Mouse (Mus musculus): ENCODE measurements around the gene Gm45618. TPM values are rescaled to one million over a fixed set of nuclear protein-coding genes. Genes with fewer than 3 reads are reported as not detected.

The Gm45618 gene
- total and polyA plus RNA-seq, 3 experiments, result not detected

DNA sequence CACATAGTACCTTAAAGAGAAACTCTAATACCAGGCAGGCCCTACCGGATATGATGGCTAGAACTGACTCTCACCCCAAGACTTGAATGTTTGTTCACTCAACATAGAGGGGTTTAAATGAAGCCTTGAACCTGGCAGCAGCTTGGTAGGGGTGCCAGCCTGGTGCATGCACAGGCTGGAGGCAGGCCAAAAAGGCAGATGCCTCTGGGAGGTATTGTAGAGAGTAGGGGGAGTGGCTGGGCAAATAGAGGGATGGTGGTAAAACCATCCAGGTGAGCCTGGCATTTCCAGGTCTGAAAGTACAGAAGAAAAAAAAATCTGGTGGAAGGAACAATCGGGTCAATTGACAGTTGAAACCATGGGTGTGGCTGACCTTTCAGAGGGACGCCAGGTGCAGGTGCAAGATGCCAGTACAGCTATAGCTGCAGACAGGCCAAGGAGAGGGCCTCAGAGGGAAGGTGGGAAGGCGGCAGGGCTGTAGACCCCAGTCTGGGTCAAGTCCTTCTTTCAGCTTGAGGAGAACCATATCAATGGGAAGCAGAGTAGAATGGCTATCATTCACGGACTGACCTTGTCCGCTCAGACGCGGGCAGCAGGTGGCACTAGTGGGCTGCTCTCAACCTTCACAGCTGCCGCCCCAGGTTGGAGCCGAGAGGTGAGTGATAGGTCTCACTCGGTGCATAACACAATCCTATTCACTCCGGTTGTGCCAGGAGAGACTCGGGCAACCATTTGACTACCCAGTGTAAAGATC lies 49.9 kb downstream of the Gm45618 start:
- Histone ChIP-seq H3K79me2 (ENCODE audit: control insufficient read depth, insufficient read depth, low read length, poor library complexity) (no peaks in the 10 kb centered on the region), H3K27ac (ENCODE audit: control insufficient read depth, low read depth, low read length) (no peak overlapping the region), H3K9ac (ENCODE audit: control insufficient read depth, low read depth, low read length, poor library complexity, severe bottlenecking) (no peak overlapping the region), H3K27me3 (ENCODE audit: control insufficient read depth in 1 of 2, insufficient read depth in 2 of 2, low read length in 2 of 2) (peaks cover 16 to 21% of the 10 kb centered on the region in 2 experiments), H3K4me1 (ENCODE audit: control insufficient read depth in 1 of 2, insufficient read depth in 2 of 2, low read length in 2 of 2) (peaks cover 0 to 4% of the 10 kb centered on the region in 2 experiments; a peak in 1 of 4 replicates), H3K36me3 (ENCODE audit: control insufficient read depth in 1 of 2, insufficient read depth in 2 of 2, low read length in 2 of 2) (no peaks in the 10 kb centered on the region), H3K9me3 (replicated peaks; ENCODE audit: insufficient read depth, low read length) (no peaks in the 10 kb centered on the region), H3K4me3 (ENCODE audit: control insufficient read depth in 1 of 2, insufficient read depth in 1 of 2, low read depth in 2 of 2, low read length in 2 of 2) (no peak overlapping the region)
- no peak for TF ChIP-seq KAT2A (conservative IDR thresholded peaks at IDR 0.05; ENCODE audit: low read depth, low read length)
- peak; percentile 90 for TF ChIP-seq SMC3 (IDR thresholded peaks at IDR 0.05; ENCODE audit: low read depth, low read length)
- TF ChIP-seq MYC (IDR thresholded peaks at IDR 0.05; ENCODE audit: low read depth, low read length), result no peak
- peak; percentile 60 to 85 (median 85) for TF ChIP-seq CTCF (IDR thresholded peaks at IDR 0.05 in 2 of 3, conservative IDR thresholded peaks at IDR 0.05 in 1 of 3; ENCODE audit: control insufficient read depth in 1 of 3, insufficient read depth in 1 of 3, low read depth in 2 of 3, low read length in 3 of 3, poor library complexity in 1 of 3, severe bottlenecking in 1 of 3)
- TF ChIP-seq ZC3H11A (IDR thresholded peaks at IDR 0.05; ENCODE audit: low read depth, low read length), result peak; percentile 65
- peak; percentile 81 for TF ChIP-seq RAD21 (IDR thresholded peaks at IDR 0.05; ENCODE audit: low read depth, low read length)
- DNase-seq (ENCODE audit: low read depth, low spot score), result peak; percentile 51

Other genes with a start within 250 kb of the Gm45618 start
- gene Tollip, start 202.2 kb downstream of the Gm45618 start, total RNA-seq (2012; rRNA removed), result 33.3 and 35.6 TPM in 2 replicates
- gene Tollip, start 202.2 kb downstream of the Gm45618 start, polyA plus RNA-seq (2012; ENCODE audit: insufficient read depth in 1 of 2, insufficient read length in 2 of 2, low read depth in 1 of 2, low replicate concordance in 2 of 2, missing spikeins in 1 of 2), result 10 to 100 TPM; 53.4 to 63.8 TPM
- 0.19 and 0.39 TPM in 2 replicates for gene Brsk2, start 171.0 kb downstream of the Gm45618 start, total RNA-seq (2012; rRNA removed)
- gene Brsk2, start 171.0 kb downstream of the Gm45618 start, polyA plus RNA-seq (2012; ENCODE audit: insufficient read depth in 1 of 2, insufficient read length in 2 of 2, low read depth in 1 of 2, low replicate concordance in 2 of 2, missing spikeins in 1 of 2), result under 1 TPM in 1 of 2 experiments, not detected in 1; 0.13 TPM
- gene Mob2, start 59.7 kb downstream of the Gm45618 start, total RNA-seq (2012; rRNA removed), result 33.6 and 33.9 TPM in 2 replicates
- 10 to 100 TPM in 1 of 2 experiments, not detected in 1; 45.2 TPM for gene Mob2, start 59.7 kb downstream of the Gm45618 start, polyA plus RNA-seq (2012; ENCODE audit: insufficient read depth in 1 of 2, insufficient read length in 2 of 2, low read depth in 1 of 2, low replicate concordance in 2 of 2, missing spikeins in 1 of 2)
- 0.20 and 0.23 TPM in 2 replicates for gene Dusp8, start 24.9 kb downstream of the Gm45618 start, total RNA-seq (2012; rRNA removed)
- under 1 TPM in 1 of 2 experiments, not detected in 1; 0.31 TPM for gene Dusp8, start 24.9 kb downstream of the Gm45618 start, polyA plus RNA-seq (2012; ENCODE audit: insufficient read depth in 1 of 2, insufficient read length in 2 of 2, low read depth in 1 of 2, low replicate concordance in 2 of 2, missing spikeins in 1 of 2)
- not detected in 2 replicates for gene Gm39115, start 15.3 kb upstream of the Gm45618 start, total RNA-seq (2012; rRNA removed)
- gene Gm39115, start 15.3 kb upstream of the Gm45618 start, polyA plus RNA-seq (2012; ENCODE audit: insufficient read depth in 1 of 2, insufficient read length in 2 of 2, low read depth in 1 of 2, low replicate concordance in 2 of 2, missing spikeins in 1 of 2), result not detected
- gene Gm45337, start 23.9 kb upstream of the Gm45618 start, total RNA-seq (2012; rRNA removed), result not detected in 2 replicates
- gene Gm45337, start 23.9 kb upstream of the Gm45618 start, polyA plus RNA-seq (2012; ENCODE audit: insufficient read depth in 1 of 2, insufficient read length in 2 of 2, low read depth in 1 of 2, low replicate concordance in 2 of 2, missing spikeins in 1 of 2), result not detected
- not detected in 2 replicates for gene Gm29735, start 36.4 kb upstream of the Gm45618 start, total RNA-seq (2012; rRNA removed)
- gene Gm29735, start 36.4 kb upstream of the Gm45618 start, polyA plus RNA-seq (2012; ENCODE audit: insufficient read depth in 1 of 2, insufficient read length in 2 of 2, low read depth in 1 of 2, low replicate concordance in 2 of 2, missing spikeins in 1 of 2), result not detected
- not detected in 2 replicates for gene Gm4553, start 45.0 kb upstream of the Gm45618 start, total RNA-seq (2012; rRNA removed)
- not detected for gene Gm4553, start 45.0 kb upstream of the Gm45618 start, polyA plus RNA-seq (2012; ENCODE audit: insufficient read depth in 1 of 2, insufficient read length in 2 of 2, low read depth in 1 of 2, low replicate concordance in 2 of 2, missing spikeins in 1 of 2)
- not detected in 2 replicates for gene Krtap5-2, start 55.3 kb upstream of the Gm45618 start, total RNA-seq (2012; rRNA removed)
- gene Krtap5-2, start 55.3 kb upstream of the Gm45618 start, polyA plus RNA-seq (2012; ENCODE audit: insufficient read depth in 1 of 2, insufficient read length in 2 of 2, low read depth in 1 of 2, low replicate concordance in 2 of 2, missing spikeins in 1 of 2), result not detected
- gene Gm10153, start 69.7 kb upstream of the Gm45618 start, total RNA-seq (2012; rRNA removed), result not detected in 2 replicates
- not detected for gene Gm10153, start 69.7 kb upstream of the Gm45618 start, polyA plus RNA-seq (2012; ENCODE audit: insufficient read depth in 1 of 2, insufficient read length in 2 of 2, low read depth in 1 of 2, low replicate concordance in 2 of 2, missing spikeins in 1 of 2)
- not detected in 2 replicates for gene Krtap5-3, start 80.6 kb upstream of the Gm45618 start, total RNA-seq (2012; rRNA removed)
- not detected for gene Krtap5-3, start 80.6 kb upstream of the Gm45618 start, polyA plus RNA-seq (2012; ENCODE audit: insufficient read depth in 1 of 2, insufficient read length in 2 of 2, low read depth in 1 of 2, low replicate concordance in 2 of 2, missing spikeins in 1 of 2)
- not detected in 2 replicates for gene Gm7579, start 91.1 kb upstream of the Gm45618 start, total RNA-seq (2012; rRNA removed)
- gene Gm7579, start 91.1 kb upstream of the Gm45618 start, polyA plus RNA-seq (2012; ENCODE audit: insufficient read depth in 1 of 2, insufficient read length in 2 of 2, low read depth in 1 of 2, low replicate concordance in 2 of 2, missing spikeins in 1 of 2), result not detected
- not detected in 2 replicates for gene Krtap5-5, start 109.2 kb upstream of the Gm45618 start, total RNA-seq (2012; rRNA removed)
- gene Krtap5-5, start 109.2 kb upstream of the Gm45618 start, polyA plus RNA-seq (2012; ENCODE audit: insufficient read depth in 1 of 2, insufficient read length in 2 of 2, low read depth in 1 of 2, low replicate concordance in 2 of 2, missing spikeins in 1 of 2), result not detected
- not detected in 2 replicates for gene Gm40460, start 120.3 kb upstream of the Gm45618 start, total RNA-seq (2012; rRNA removed)
- not detected for gene Gm40460, start 120.3 kb upstream of the Gm45618 start, polyA plus RNA-seq (2012; ENCODE audit: insufficient read depth in 1 of 2, insufficient read length in 2 of 2, low read depth in 1 of 2, low replicate concordance in 2 of 2, missing spikeins in 1 of 2)
- gene Gm2431, start 137.6 kb upstream of the Gm45618 start, total RNA-seq (2012; rRNA removed), result not detected in 2 replicates
- not detected for gene Gm2431, start 137.6 kb upstream of the Gm45618 start, polyA plus RNA-seq (2012; ENCODE audit: insufficient read depth in 1 of 2, insufficient read length in 2 of 2, low read depth in 1 of 2, low replicate concordance in 2 of 2, missing spikeins in 1 of 2)
- gene Gm4559, start 153.6 kb upstream of the Gm45618 start, total RNA-seq (2012; rRNA removed), result not detected in 2 replicates
- not detected for gene Gm4559, start 153.6 kb upstream of the Gm45618 start, polyA plus RNA-seq (2012; ENCODE audit: insufficient read depth in 1 of 2, insufficient read length in 2 of 2, low read depth in 1 of 2, low replicate concordance in 2 of 2, missing spikeins in 1 of 2)
- gene Krtap5-1, start 176.4 kb upstream of the Gm45618 start, total RNA-seq (2012; rRNA removed), result not detected in 2 replicates
- not detected for gene Krtap5-1, start 176.4 kb upstream of the Gm45618 start, polyA plus RNA-seq (2012; ENCODE audit: insufficient read depth in 1 of 2, insufficient read length in 2 of 2, low read depth in 1 of 2, low replicate concordance in 2 of 2, missing spikeins in 1 of 2)
- not detected in 2 replicates for gene Krtap5-4, start 182.8 kb upstream of the Gm45618 start, total RNA-seq (2012; rRNA removed)
- not detected for gene Krtap5-4, start 182.8 kb upstream of the Gm45618 start, polyA plus RNA-seq (2012; ENCODE audit: insufficient read depth in 1 of 2, insufficient read length in 2 of 2, low read depth in 1 of 2, low replicate concordance in 2 of 2, missing spikeins in 1 of 2)

All from MEL (cell line).